Mouse (Mus musculus): Measurements from ENCODE around the gene Prdx6b.

Prdx6b gene

DNA sequence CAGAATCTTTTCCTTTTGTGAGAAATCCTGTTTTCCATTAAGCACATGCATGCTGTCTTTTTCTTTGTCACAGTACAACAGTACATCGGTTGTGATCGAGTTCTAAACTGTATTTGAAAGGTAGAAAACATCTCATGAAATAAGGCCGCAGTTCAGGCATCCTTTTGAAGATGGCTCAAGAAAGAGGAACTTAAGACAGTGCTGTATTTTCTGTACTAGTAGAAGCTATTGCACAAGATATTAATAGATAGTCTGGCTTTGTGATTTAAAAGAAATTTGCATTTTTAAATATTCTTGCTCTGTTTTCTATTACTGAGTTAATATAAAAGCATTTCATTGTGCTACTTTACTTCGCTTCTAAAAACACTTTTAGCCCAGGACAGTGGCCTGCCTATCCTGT is 30.6 kb downstream of the Prdx6b start:
- DNase-seq (ENCODE audit: inconsistent age in 2 of 2, low spot score in 1 of 2), result no peak

DNA sequence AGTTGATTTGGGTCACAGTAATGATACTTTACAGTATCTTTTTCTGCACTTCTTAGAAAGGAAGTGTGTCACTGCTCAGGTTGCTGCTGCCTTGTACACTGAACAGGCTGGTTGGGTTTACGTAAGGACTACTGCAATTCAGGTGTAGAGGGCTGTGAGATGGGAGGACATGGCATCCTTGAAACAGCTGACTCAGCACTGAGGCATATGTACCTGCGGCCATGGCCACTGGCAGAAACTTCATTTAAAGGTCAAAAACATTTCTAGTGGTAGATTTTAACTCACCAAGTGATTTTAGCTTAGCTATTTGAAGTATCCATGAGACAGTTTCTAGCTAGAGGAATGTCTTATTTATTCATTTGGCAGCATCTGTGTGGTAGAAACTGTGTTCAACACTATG is 33.5 kb downstream of the Prdx6b start:
- no peak for DNase-seq (ENCODE audit: inconsistent age in 2 of 2, low spot score in 1 of 2)

DNA sequence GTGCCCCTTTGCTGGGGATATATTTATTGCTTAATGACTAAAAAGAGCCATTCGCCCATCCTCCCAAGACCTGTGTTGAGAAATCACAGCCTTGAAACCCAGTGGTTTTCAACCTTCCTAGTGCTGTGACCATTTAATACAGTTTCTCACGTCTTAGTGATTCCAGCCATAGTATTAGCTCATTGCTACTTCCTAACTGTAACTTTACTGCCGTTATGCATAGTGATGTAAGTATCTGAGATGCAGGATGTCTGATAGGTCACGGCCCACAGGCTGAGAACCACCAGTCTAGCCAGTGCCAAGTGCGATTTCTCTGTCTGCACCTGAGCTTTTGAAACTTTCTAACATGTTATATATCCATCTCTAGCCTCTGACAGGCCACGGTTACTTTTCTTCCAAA is 35.0 kb downstream of the Prdx6b start:
- DNase-seq (ENCODE audit: inconsistent age in 2 of 2, low spot score in 1 of 2), result no peak

DNA sequence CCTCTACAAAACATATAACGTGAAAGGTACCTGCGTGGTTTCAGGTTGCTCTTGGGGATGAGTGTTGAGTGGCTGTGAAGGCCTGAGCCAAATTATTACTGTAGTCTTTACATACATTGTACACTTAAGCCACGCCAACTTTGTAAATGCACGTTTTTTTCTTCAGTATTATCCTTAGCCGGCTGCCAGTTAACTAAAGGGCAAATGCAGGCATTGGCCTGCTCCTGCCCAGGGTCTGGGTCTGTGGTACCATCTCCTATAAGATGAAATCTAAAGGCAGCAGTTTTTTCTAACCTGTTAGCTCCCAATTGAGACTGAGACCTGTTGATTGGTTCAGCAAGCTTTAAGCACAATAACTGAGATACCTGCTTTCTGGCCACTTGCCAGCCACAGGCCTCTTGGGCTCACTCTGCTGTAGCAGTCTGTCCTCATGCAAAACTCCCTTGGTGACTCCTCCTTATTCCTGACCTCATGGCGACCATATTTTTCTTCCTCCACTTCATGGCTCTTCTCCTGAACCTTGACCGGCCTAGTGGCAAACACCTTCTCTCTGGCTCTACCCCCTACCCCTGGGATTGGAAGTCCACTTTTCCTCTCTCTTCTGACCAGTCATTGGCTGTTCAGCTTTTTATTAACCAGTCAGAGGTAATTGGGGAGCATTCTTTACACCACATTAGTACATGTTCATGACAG is 36.8 kb downstream of the Prdx6b start:
- no peak for DNase-seq (ENCODE audit: inconsistent age in 2 of 2, low spot score in 1 of 2)

DNA sequence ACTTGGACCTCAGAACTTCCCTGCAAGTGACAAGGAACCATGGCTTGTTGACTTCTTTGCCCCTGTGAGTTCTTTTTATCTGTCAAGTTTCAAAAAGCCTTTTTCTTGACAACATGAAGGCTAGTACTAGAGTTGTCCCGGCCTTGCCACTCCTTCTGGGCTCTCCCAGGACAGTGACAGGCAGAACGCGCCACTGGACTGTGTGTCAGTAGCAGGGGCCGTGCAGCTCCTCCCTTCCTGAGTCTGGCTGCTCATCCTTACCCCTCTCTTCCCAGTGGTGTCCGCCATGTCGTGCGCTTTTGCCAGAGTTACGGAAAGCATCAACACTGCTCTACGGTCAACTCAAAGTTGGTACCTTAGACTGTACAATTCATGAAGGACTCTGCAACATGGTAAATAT is 48.3 kb downstream of the Prdx6b start:
- DNase-seq (ENCODE audit: inconsistent age in 2 of 2, low spot score in 1 of 2), result no peak

Measured in adrenal gland, adult (tissue).